Mouse (Mus musculus) cerebellum, adult 2 months (tissue): ENCODE data around the gene Rnaset2b.
"Not testable (repeated sequence)": the region's sequence is repeated elsewhere in the genome, so short reads cannot be mapped to it uniquely, and the experiment has no call there.

Source experiments
- CTCF ChIP-seq: fragments of 200-500 bp; IDR thresholded peaks from 2 replicates; pipeline ENCODE4 v1.5.1; 2011; ENCODE audit warnings: low read depth, mild to moderate bottlenecking, control low read depth, low read length, moderate library complexity, borderline replicate concordance; ENCODE audit not compliant: insufficient read depth
- POLR2A ChIP-seq: fragments of 200-500 bp; IDR thresholded peaks from 2 replicates; pipeline ENCODE4 v1.6.1; 2011; ENCODE audit warnings: low read length, control low read depth, borderline replicate concordance; ENCODE audit not compliant: insufficient read depth

GRCm38 (mm10) chr17:7005646-7006045 is 35.2 kb downstream of the Rnaset2b start:
- not testable (repeated sequence) for TF ChIP-seq CTCF, POLR2A
